Comparison of ENCODE assay signal across 9 mouse cellular contexts in genomic region chr2:129594569-129594968, GRCm38 (mm10). TPM values are rescaled to one million over a fixed set of nuclear protein-coding genes. Genes with fewer than 3 reads are reported as not detected.
A peak's percentile ranks its signal among the peaks of the same experiment; 100 is the strongest.
DNase-seq lines count a peak whose midpoint lies in the region; ATAC-seq and TF ChIP-seq lines count a peak whose summit lies in the region.
"Had no signal": no experiment of that assay in that cellular context is flagged by ENCODE, and none has a peak within 500 bp of the region (broad histone marks: within the 10 kb centered on the region; RNA-seq: fewer than 3 reads in every experiment).

No protein-coding gene starts in this region.

- TF ChIP-seq CTCF in cerebellum, adult 2 months (IDR thresholded peaks at IDR 0.05; ENCODE audit: borderline replicate concordance, insufficient read depth, low read depth, low read length): no peak

- H3K4me2 ChIP-seq in lung, embryonic 16.5 days (ENCODE audit: low read depth, low read length): peak overlapping the region; percentile 88
- peak overlapping the region; percentile 70; the same call in 1 of the 2 replicates for H3K4me2 ChIP-seq in limb, embryonic 15.5 days
- H3K4me2 ChIP-seq in stomach, embryonic 15.5 days: peak overlapping the region; percentile 85

- H3K27ac ChIP-seq in cerebellum, adult 2 months (ENCODE audit: insufficient read depth, low read length): peak overlapping the region; percentile 98
- no peak overlapping the region for H3K27ac ChIP-seq in lung, embryonic 16.5 days (ENCODE audit: low read length)
- H3K27ac ChIP-seq in limb, embryonic 15.5 days: no peak overlapping the region
- no peak overlapping the region for H3K27ac ChIP-seq in stomach, embryonic 15.5 days

- no peaks in the 10 kb centered on the region for H3K27me3 ChIP-seq in cerebellum, adult 2 months (ENCODE audit: control insufficient read depth, insufficient read depth, low read length)
- peaks cover 3% of the 10 kb centered on the region for H3K27me3 ChIP-seq in lung, embryonic 16.5 days (ENCODE audit: control insufficient read depth, insufficient read depth, low read depth, low read length)
- H3K27me3 ChIP-seq in limb, embryonic 15.5 days: no peaks in the 10 kb centered on the region
- no peaks in the 10 kb centered on the region for H3K27me3 ChIP-seq in stomach, embryonic 15.5 days (replicated peaks)

- WGBS in cerebellum, adult 2 months: 3% methylated on average over 4 of the region's 4 CpGs
- 54% methylated on average over 4 of the region's 4 CpGs for WGBS in lung, embryonic 16.5 days
- 74% methylated on average over 4 of the region's 4 CpGs for WGBS in limb, embryonic 15.5 days
- WGBS in stomach, embryonic 15.5 days: 58% methylated on average over 4 of the region's 4 CpGs

- ATAC-seq in lung, embryonic 16.5 days (ENCODE audit: low read depth): no peak
- ATAC-seq in limb, embryonic 15.5 days (ENCODE audit: insufficient number of reproducible peaks, low FRiP score, low TSS enrichment, low read depth): no peak
- ATAC-seq in stomach, embryonic 15.5 days (ENCODE audit: insufficient read depth, low FRiP score, low read depth): no peak
- ATAC-seq in erythroid progenitor cell, adult 5-6 weeks (replicated peaks; ENCODE audit: low FRiP score, poor library complexity, severe bottlenecking): no peak

- H3K4me3 ChIP-seq in cerebellum, adult 2 months (replicated peaks; ENCODE audit: insufficient read depth, low read depth, low read length): peak overlapping the region; percentile 89
- H3K4me3 ChIP-seq in lung, embryonic 16.5 days (ENCODE audit: low read length): peak overlapping the region; percentile 55
- H3K4me3 ChIP-seq in limb, embryonic 15.5 days: peak overlapping the region; percentile 74
- peak overlapping the region; percentile 75 for H3K4me3 ChIP-seq in stomach, embryonic 15.5 days (replicated peaks)

- H3K9ac ChIP-seq in lung, embryonic 16.5 days (ENCODE audit: low read length): peak overlapping the region; percentile 34
- no peak overlapping the region for H3K9ac ChIP-seq in limb, embryonic 15.5 days
- H3K9ac ChIP-seq in stomach, embryonic 15.5 days: no peak overlapping the region; the same call in 1 of the 2 replicates

- no peaks in the 10 kb centered on the region for H3K36me3 ChIP-seq in lung, embryonic 16.5 days (ENCODE audit: control insufficient read depth, insufficient read depth, low read length)
- H3K36me3 ChIP-seq in limb, embryonic 15.5 days: no peaks in the 10 kb centered on the region
- H3K36me3 ChIP-seq in stomach, embryonic 15.5 days: no peaks in the 10 kb centered on the region

- no peaks in the 10 kb centered on the region for H3K9me3 ChIP-seq in lung, embryonic 16.5 days (ENCODE audit: control insufficient read depth, low read length)
- H3K9me3 ChIP-seq in limb, embryonic 15.5 days: no peaks in the 10 kb centered on the region
- no peaks in the 10 kb centered on the region for H3K9me3 ChIP-seq in stomach, embryonic 15.5 days

- DNase-seq in cerebellum, adult 2 months: peak; percentile 40 to 55
- no peak for DNase-seq in cerebellum, postnatal 36 days
- no peak for DNase-seq in lung, postnatal 36 days
- DNase-seq in left cerebral cortex, postnatal 10 days (ENCODE audit: extremely low spot score in 1 of 2, low spot score in 2 of 2): no peak
- DNase-seq: gastrocnemius, postnatal 36 days had no signal

- intact Hi-C loops in left cerebral cortex, postnatal 10 days (cut with DNase I): loop anchor here (5.0 kb wide), 1 partner anchor 52 kb away; no protein-coding TSS in a partner anchor

- H3K4me1 ChIP-seq in cerebellum, adult 2 months (ENCODE audit: control insufficient read depth, insufficient read depth, low read length): peaks cover 43% of the 10 kb centered on the region
- H3K4me1 ChIP-seq in lung, embryonic 16.5 days (replicated peaks; ENCODE audit: control insufficient read depth, insufficient read depth, low read length): peaks cover 13% of the 10 kb centered on the region
- peaks cover 25% of the 10 kb centered on the region for H3K4me1 ChIP-seq in limb, embryonic 15.5 days
- peaks cover 29% of the 10 kb centered on the region; the same call in 1 of the 2 replicates for H3K4me1 ChIP-seq in stomach, embryonic 15.5 days

- no peak for TF ChIP-seq POLR2A in cerebellum, adult 2 months (IDR thresholded peaks at IDR 0.05; ENCODE audit: borderline replicate concordance, insufficient read depth, low read length)

RNA-seq across cellular contexts. Expression of gene Sirpa, which starts 1.9 kb away (rescaled TPM):
- polyA plus RNA-seq in cerebellum, adult 2 months (2012; rRNA removed): 235 and 254 TPM in 2 replicates
- 20.3 and 20.5 TPM in 2 replicates for polyA plus RNA-seq in lung, embryonic 16.5 days (2015; fragmentation: Nextera tagmentation; extraction: Ambion mirVana)
- 28.5 and 30.7 TPM in 2 replicates for polyA plus RNA-seq in limb, embryonic 15.5 days (2015; fragmentation: Nextera tagmentation; extraction: Ambion mirVana)
- 25.0 and 30.8 TPM in 2 replicates for polyA plus RNA-seq in stomach, embryonic 15.5 days (2015; fragmentation: Nextera tagmentation; extraction: Ambion mirVana)
- total RNA-seq in erythroid progenitor cell, adult 5-6 weeks (2015; ENCODE audit: low replicate concordance): 54.8 and 63.7 TPM in 2 replicates
- total RNA-seq in erythroid progenitor cell, adult 5-6 weeks (2017; ENCODE audit: low replicate concordance): 44.2 and 46.7 TPM in 2 replicates
- 100 to 1,000 TPM; 289 to 299 TPM for total RNA-seq in left cerebral cortex, postnatal 10 days (2021)

RNA-seq across cellular contexts. Expression of gene F830045P16Rik, which starts 58.2 kb away (rescaled TPM):
- polyA plus RNA-seq in cerebellum, adult 2 months (2012; rRNA removed): 0.13 and 0.15 TPM in 2 replicates
- polyA plus RNA-seq in lung, embryonic 16.5 days (2015; fragmentation: Nextera tagmentation; extraction: Ambion mirVana): not detected in 2 replicates
- 0.41 and 0.70 TPM in 2 replicates for polyA plus RNA-seq in limb, embryonic 15.5 days (2015; fragmentation: Nextera tagmentation; extraction: Ambion mirVana)
- polyA plus RNA-seq in stomach, embryonic 15.5 days (2015; fragmentation: Nextera tagmentation; extraction: Ambion mirVana): 0.09 and 0.22 TPM in 2 replicates
- not detected in 2 replicates for total RNA-seq in erythroid progenitor cell, adult 5-6 weeks (2015; ENCODE audit: low replicate concordance)
- total RNA-seq in erythroid progenitor cell, adult 5-6 weeks (2017; ENCODE audit: low replicate concordance): not detected in 2 replicates
- total RNA-seq in left cerebral cortex, postnatal 10 days (2021): under 1 TPM; 0.24 to 0.30 TPM
- total RNA-seq: gastrocnemius, postnatal 36 days had no signal

Comparison
In these comparisons a context has a peak if more than half of its experiments do, and no peak if none do; other contexts are left out.
1. DNase-seq: peak in cerebellum, adult 2 months (2 of 2); none in cerebellum, postnatal 36 days (0 of 2), lung, postnatal 36 days (single experiment) and left cerebral cortex, postnatal 10 days (0 of 2).
2. Peak in every context shown above with its lines, with median percentiles within 50 percentile points of each other: H3K4me3 ChIP-seq and H3K4me2 ChIP-seq.